Mouse (Mus musculus): Measurements from ENCODE around the gene Chchd6.

The Chchd6 gene

GRCm38 (mm10) chr6:89359771-89360708 lies 235.4 kb downstream of the Chchd6 start:
- DNase-seq (ENCODE audit: low spot score), result no peak

DNA sequence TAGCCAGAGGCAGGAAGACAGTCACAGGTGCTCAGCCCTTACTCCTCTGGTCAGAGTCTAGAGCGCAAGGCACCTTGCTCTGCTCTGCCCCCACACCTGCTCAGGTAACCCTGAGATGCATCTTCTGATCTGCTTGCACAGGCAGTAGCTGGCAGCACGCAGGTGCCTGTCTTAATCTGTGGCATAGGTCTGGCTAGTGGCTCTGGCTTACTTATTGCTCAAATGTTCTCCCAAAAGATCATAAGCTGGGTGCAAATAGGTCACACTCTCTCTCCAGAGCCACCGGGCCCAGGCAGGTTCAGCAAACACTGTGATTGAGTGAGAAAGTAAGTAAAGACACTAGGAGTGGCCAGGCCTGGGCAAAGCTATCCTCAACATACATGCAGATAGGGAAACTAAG lies 236.3 kb downstream of the Chchd6 start:
- no peak for DNase-seq (ENCODE audit: low spot score)

- no peak for DNase-seq (ENCODE audit: low spot score)
Measured at GRCm38 (mm10) chr6:89355661-89356060, 239.8 kb downstream of the Chchd6 start.

DNA sequence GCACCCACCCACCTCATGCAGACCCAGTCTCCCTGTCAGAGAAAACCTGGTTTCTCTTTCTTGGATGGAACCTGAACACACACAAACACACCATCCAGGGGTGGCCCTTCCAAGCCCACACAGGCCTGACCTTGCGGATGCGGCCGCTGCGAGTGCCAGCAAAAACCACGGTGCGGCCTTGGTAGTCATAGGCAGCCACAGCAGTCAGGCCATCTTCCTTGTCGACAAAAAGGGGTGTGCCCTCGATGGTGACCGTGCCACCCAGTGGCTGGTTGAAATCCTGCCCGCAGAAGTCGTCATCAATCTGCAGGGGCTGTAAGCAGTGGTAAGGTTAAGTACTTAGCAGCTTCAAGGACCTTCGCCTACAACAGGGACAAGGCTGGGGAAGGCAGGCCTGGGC lies 240.7 kb downstream of the Chchd6 start:
- DNase-seq (ENCODE audit: low spot score), result no peak

- DNase-seq (ENCODE audit: low spot score), result no peak
Measured at GRCm38 (mm10) chr6:89354076-89354475, 241.4 kb downstream of the Chchd6 start.

DNA sequence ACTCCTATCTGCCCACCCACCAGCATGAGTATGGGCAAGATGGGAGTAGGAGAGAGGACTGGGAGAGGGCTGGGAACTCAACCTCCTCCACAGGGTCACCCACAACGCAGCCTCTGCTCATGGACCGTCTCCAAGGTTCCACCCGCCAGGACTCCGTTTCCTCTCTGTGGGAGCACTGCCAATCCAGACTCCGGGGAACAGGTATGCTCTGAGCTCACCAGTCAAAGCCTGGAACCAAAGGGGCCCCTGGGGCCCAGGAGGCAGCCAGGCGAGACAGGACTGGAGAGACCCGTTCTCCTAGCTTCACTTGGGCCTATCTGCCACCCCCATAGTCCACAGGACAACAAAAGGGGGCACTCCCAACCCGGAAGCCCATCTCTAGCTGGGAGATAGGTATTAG lies 242.4 kb downstream of the Chchd6 start:
- DNase-seq (ENCODE audit: low spot score), result no peak

GRCm38 (mm10) chr6:89351441-89352137 lies 243.9 kb downstream of the Chchd6 start:
- no peak for DNase-seq (ENCODE audit: low spot score)

DNA sequence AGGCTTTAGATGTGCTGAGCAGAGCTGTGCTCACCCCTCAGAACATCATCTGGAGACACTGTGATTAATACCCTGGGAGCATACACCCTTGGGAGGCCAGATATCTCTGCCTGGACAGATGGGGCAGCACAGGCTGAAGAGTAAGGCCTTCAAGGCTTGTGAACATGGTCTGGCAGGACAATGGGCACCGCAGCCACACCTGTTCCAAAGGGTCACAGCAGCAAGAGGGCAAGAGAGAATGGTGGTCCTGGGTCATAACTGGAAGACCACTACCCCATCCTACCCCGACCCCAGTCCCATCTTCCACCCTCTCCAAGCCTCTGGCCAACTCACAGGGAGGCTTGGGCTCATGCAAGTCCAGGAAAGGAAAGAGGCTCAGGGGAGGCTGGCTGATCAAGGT lies 244.9 kb downstream of the Chchd6 start:
- no peak for DNase-seq (ENCODE audit: low spot score)

GRCm38 (mm10) chr6:89350037-89350515 lies 245.4 kb downstream of the Chchd6 start:
- no peak for DNase-seq (ENCODE audit: low spot score)

- no peak for DNase-seq (ENCODE audit: low spot score)
Measured at GRCm38 (mm10) chr6:89348363-89348762, 247.1 kb downstream of the Chchd6 start.

- no peak for DNase-seq (ENCODE audit: low spot score)
Measured at GRCm38 (mm10) chr6:89347792-89348191, 247.7 kb downstream of the Chchd6 start.

DNA sequence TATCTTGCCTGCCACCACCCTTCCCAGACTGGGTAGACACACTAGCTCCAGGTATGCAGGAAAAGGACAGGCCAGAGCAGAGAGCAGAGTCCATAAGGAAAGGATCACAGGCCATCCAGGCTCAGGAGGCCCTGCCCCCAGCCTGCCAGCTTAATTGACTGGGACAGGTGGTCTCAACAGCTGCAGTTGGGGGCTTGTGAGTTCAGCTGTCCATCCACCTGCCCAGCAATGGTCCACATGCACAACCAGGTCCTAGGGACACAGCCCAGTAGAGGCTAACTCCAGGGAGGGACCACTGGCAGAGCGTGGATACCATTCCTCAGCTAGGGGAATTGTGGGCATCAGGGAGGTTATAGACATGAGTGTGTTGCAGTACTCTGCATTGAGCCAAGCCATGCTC lies 249.6 kb downstream of the Chchd6 start:
- no peak for DNase-seq (ENCODE audit: low spot score)

GRCm38 (mm10) chr6:89345486-89345785 lies 250.0 kb downstream of the Chchd6 start:
- DNase-seq (ENCODE audit: low spot score), result no peak

DNA sequence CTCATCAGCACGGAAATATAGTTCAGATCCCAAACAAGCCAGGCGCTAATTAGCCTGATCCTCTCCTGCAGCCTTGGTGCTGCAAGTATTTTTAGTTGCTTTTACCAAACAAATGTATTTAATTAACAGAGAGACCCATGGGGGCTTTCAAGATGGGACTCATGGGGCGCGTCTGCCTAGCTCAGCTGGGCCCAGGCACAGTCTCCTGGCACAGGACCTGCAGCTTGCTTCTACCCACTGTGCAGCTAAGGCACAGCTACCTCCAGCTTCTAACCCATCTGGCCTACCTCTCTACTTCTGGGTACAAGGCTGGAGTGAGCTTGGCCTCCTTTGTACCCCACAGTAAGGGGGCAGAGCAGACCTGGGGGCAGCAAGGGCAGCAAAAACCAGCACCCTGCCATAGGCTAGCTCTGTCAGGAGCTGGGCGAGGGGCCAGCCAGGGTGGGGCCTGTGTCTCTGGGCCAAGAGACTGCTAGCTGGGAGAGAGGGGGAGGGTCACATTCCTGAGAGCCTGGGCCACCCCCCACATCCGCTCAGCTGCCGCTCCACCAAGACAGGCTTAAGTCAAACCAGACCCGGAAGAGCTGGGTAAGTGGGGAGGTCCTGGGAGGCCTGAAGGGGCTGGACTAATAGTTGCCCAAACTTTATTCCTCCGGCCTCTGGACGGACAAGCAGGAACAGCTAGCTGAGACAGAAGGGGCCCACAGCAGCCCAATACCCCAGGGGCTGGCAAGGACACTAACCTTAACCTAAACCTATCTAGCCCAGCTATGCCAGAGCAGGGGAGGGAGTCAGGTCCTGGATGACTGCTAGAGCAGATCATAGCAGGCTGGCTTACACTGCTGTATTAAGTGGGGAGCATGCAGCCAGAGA lies 250.6 kb downstream of the Chchd6 start:
- DNase-seq (ENCODE audit: low spot score), result peak; percentile 67

GRCm38 (mm10) chr6:89341981-89342380 lies 253.5 kb downstream of the Chchd6 start:
- DNase-seq (ENCODE audit: low spot score), result no peak

DNA sequence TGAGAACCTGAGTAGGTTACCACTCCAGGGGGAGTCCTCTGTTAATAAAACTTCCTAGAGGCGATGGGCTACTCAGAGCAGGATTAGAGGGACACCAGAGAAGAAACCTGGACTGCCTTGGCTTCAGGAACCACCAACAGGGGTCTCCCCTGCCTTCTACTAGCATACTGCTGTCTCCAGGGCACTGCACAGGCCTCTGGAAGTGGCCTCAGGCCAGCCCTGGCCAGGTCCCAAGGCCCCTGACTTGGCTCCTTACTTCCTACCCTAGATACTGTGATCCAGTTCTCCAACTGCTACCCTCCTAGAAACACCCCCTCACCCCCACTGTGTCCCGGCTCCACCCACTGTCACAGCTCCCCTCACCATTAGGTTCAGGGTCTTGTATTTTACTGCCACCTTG lies 256.0 kb downstream of the Chchd6 start:
- no peak for DNase-seq (ENCODE audit: low spot score)

GRCm38 (mm10) chr6:89338733-89339132 lies 256.7 kb downstream of the Chchd6 start:
- no peak for DNase-seq (ENCODE audit: low spot score)

DNA sequence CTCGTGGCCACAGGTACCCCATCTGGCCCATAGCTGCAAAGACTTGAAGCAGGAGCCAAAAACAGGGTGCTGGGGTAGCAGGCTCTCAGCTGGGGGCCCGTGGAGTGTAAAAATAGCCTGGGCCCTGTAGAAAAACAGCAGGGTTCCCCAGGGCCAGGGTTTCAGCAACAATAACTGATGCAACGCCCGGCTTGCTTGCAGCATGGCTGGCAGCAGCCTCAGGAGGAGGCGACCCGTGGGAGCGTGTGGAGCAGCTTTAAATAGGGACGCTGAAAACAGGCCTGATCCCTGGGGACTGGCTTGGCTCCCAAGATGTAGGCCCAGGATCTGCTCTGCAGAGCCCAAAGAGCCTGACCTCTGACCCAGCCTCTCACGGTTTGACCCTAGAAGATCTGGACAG lies 257.9 kb downstream of the Chchd6 start:
- no peak for DNase-seq (ENCODE audit: low spot score)

DNA sequence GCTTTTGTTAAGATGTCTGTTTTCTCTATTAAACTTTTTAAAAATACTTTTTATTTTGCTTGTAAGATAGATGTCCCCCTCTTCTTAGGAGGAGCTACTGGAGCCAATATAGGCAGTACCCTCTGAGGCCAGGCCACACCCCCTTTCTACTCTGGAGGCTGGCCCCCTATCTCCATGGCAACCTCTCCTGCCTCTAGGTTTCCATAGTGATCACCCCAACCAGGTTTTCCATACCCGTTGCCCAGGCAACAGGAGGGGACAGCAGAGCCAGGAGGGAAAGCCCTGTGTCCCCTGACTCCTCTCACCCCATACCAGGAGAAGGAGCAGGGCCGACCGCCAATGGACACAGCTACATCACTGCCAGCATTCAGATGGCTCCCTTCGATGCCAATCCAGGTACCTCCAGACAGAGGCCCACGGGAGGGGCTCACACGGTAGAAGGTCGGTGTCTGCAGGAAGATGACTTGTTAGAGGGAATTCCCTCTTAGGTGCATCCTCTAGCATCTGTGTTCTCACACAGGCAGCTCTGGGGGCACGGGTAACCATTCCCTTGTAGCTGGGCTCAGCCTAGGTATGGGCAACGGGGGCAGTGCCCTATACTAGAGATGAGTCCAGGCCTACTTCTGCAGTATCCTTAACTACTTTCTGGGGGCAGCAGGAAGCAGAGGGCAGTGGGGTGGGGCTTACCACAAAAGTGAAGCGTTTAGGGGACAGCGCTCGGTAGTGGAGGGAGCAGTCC lies 261.3 kb downstream of the Chchd6 start:
- no peak for DNase-seq (ENCODE audit: low spot score)
